Comparison of ENCODE assay signal across 23 mouse cellular contexts in the genomic region with DNA sequence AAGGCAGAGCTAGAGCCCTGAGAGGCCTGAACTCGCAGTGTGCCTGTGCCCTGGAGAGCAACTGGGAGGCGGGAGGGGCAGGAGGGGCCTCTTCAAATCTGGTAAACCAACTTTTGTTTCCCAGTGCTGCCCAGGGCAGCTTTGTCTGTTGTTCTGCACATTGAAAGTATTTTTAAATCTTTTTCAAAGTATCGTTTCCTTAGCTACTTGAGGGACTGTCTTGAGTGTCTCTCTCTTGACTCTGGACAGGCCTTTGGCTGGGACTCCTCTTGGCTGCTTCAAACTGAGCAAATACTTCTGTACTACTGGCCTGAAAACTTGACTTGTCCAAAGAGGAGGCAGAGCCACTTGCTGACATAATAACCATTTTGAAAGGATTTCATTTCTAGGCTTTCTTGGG. TPM values are rescaled to one million over a fixed set of nuclear protein-coding genes. Genes with fewer than 3 reads are reported as not detected.
DNase-seq lines count a peak whose midpoint lies in the region; ATAC-seq lines count a peak whose summit lies in the region.
"Had no signal": no experiment of that assay in that cellular context is flagged by ENCODE, and none has a peak within 500 bp of the region (broad histone marks: within the 10 kb centered on the region; RNA-seq: fewer than 3 reads in every experiment).

No protein-coding gene starts in this region.

- peaks cover 29% of the 10 kb centered on the region for H3K36me3 ChIP-seq in heart, embryonic 13.5 days
- H3K36me3 ChIP-seq: forebrain, embryonic 15.5 days had no signal

- no peak overlapping the region for H3K4me3 ChIP-seq in heart, embryonic 13.5 days
- no peak overlapping the region for H3K4me3 ChIP-seq in brown adipose tissue, adult 24 weeks (ENCODE audit: insufficient read depth, low read depth, low read length)
- H3K4me3 ChIP-seq: forebrain, embryonic 15.5 days; hindbrain, embryonic 13.5 days; layer of hippocampus, adult 2 months; limb, embryonic 15.5 days; liver, embryonic 15.5 days; megakaryocyte, embryonic 14.5 days had no signal

- 56% methylated on average over 3 of the region's 3 CpGs for WGBS in heart, embryonic 13.5 days

- no peaks in the 10 kb centered on the region for H3K27me3 ChIP-seq in heart, embryonic 13.5 days (replicated peaks)
- H3K27me3 ChIP-seq: forebrain, embryonic 15.5 days; hindbrain, embryonic 13.5 days; limb, embryonic 15.5 days; liver, embryonic 15.5 days had no signal

- H3K4me2 ChIP-seq in heart, embryonic 13.5 days: peak overlapping the region; percentile 22; the same call in 1 of the 2 replicates
- H3K4me2 ChIP-seq: forebrain, embryonic 15.5 days; hindbrain, embryonic 13.5 days; limb, embryonic 15.5 days; liver, embryonic 15.5 days had no signal

- no peak for DNase-seq in heart, adult 9 months (ENCODE audit: low spot score in 2 of 2)
- DNase-seq in lung, adult 18-20 months: peak; percentile 55 to 59
- peak; percentile 11 for DNase-seq in lung, postnatal 14 days
- DNase-seq in spleen, adult 18-20 months: no peak
- DNase-seq in right cerebral cortex, adult 18-20 months: no peak
- DNase-seq: adrenal gland, adult 2 months; cerebellum, adult 8-10 months; gastrocnemius, postnatal 36 days; kidney, adult 2 months; kidney, postnatal 14 days; retina, postnatal 1 day; right cerebral cortex, postnatal 4 days had no signal

- H3K9me3 ChIP-seq in heart, embryonic 13.5 days: no peaks in the 10 kb centered on the region
- H3K9me3 ChIP-seq: forebrain, embryonic 15.5 days; hindbrain, embryonic 13.5 days; limb, embryonic 15.5 days; liver, embryonic 15.5 days; megakaryocyte, embryonic 14.5 days had no signal

- peaks cover 61% of the 10 kb centered on the region for H3K4me1 ChIP-seq in heart, embryonic 13.5 days
- peaks cover 4% of the 10 kb centered on the region for H3K4me1 ChIP-seq in brown adipose tissue, adult 24 weeks (ENCODE audit: control insufficient read depth, insufficient read depth, insufficient read length, low read length)
- H3K4me1 ChIP-seq: forebrain, embryonic 15.5 days; hindbrain, embryonic 13.5 days; limb, embryonic 15.5 days had no signal

- ATAC-seq in heart, embryonic 13.5 days (ENCODE audit: extremely low read depth, insufficient number of reproducible peaks, low FRiP score, low TSS enrichment): no peak
- ATAC-seq: forebrain, embryonic 15.5 days; inflammation-experienced regulatory T-cells, adult 6 months; midbrain, embryonic 16.5 days had no signal

- H3K9ac ChIP-seq in heart, embryonic 13.5 days: peak overlapping the region; percentile 61; the same call in 1 of the 2 replicates
- H3K9ac ChIP-seq: forebrain, embryonic 15.5 days; hindbrain, embryonic 13.5 days; limb, embryonic 15.5 days; liver, embryonic 15.5 days had no signal

- H3K27ac ChIP-seq in heart, embryonic 13.5 days (replicated peaks): peak overlapping the region; percentile 84
- peak overlapping the region; percentile 31 for H3K27ac ChIP-seq in brown adipose tissue, adult 24 weeks (replicated peaks; ENCODE audit: low read depth, low read length)
- H3K27ac ChIP-seq: forebrain, embryonic 15.5 days; hindbrain, embryonic 13.5 days; layer of hippocampus, adult 2 months; limb, embryonic 15.5 days; liver, embryonic 15.5 days; stomach, postnatal 0 days had no signal

RNA-seq across cellular contexts. Expression of a gene that starts 11.3 kb away (rescaled TPM):
- 9.4 and 10.7 TPM in 2 replicates for polyA plus RNA-seq in heart, embryonic 13.5 days (2015; fragmentation: Nextera tagmentation; extraction: Ambion mirVana)
- polyA plus RNA-seq in brown adipose tissue, adult 24 weeks (2012; ENCODE audit: insufficient read depth, insufficient read length, missing spikeins): 6.6 and 8.2 TPM in 2 replicates

RNA-seq across cellular contexts. Expression of a gene that starts 34.4 kb away (rescaled TPM):
- polyA plus RNA-seq in heart, embryonic 13.5 days (2015; fragmentation: Nextera tagmentation; extraction: Ambion mirVana): 27.9 and 30.6 TPM in 2 replicates
- polyA plus RNA-seq in brown adipose tissue, adult 24 weeks (2012; ENCODE audit: insufficient read depth, insufficient read length, missing spikeins): 8.9 and 11.0 TPM in 2 replicates

Comparison
In these comparisons a context has a peak if more than half of its experiments do, and no peak if none do; other contexts are left out.
1. DNase-seq: peak in lung, adult 18-20 months (2 of 2) and lung, postnatal 14 days (single experiment); none in heart, adult 9 months (0 of 2), spleen, adult 18-20 months (0 of 2) and right cerebral cortex, adult 18-20 months (single experiment).